ENCODE assay signal across 11 mouse cellular contexts in the genomic region with DNA sequence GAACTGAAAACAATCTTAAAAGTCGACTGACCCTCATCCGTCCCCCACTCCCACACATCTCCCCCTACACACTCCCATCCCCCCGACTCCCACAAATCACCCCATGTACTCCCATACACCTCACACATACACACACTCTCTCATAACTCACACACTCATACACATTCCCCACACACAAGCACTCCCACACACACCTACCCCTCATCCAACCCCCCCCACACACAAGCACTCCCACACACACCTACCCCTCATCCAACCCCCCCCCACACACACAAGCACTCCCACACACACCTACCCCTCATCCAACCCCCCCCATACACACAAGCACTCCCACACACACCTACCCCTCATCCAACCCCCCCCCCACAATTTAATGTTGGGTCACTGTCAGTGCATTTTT. TPM values are rescaled to one million over a fixed set of nuclear protein-coding genes. Genes with fewer than 3 reads are reported as not detected.
A peak's percentile ranks its signal among the peaks of the same experiment; 100 is the strongest.
DNase-seq lines count a peak whose midpoint lies in the region; ATAC-seq and TF ChIP-seq lines count a peak whose summit lies in the region.
"Had no signal": no experiment of that assay in that cellular context is flagged by ENCODE, and none has a peak within 500 bp of the region (broad histone marks: within the 10 kb centered on the region; RNA-seq: fewer than 3 reads in every experiment).

No protein-coding gene starts in this region.

- no peak for DNase-seq in kidney, postnatal 0 days (ENCODE audit: low spot score)
- no peak for DNase-seq in kidney, adult 2 months
- DNase-seq in hindbrain, postnatal 0 days (ENCODE audit: low spot score): no peak
- no peak for DNase-seq in lung, postnatal 0 days (ENCODE audit: low spot score)
- no peak for DNase-seq in urinary bladder, postnatal 10 days (ENCODE audit: low spot score)
- DNase-seq: lung, adult 2 months; thymus, adult 2 months had no signal

- TF ChIP-seq POLR2A in kidney, adult 2 months (IDR thresholded peaks at IDR 0.05; ENCODE audit: low read depth, low read length): no peak

- H3K4me3 ChIP-seq in kidney, postnatal 0 days (replicated peaks; ENCODE audit: low read depth, low read length): no peak overlapping the region
- H3K4me3 ChIP-seq in kidney, adult 2 months (ENCODE audit: insufficient read depth, low read depth, low read length): no peak overlapping the region
- no peak overlapping the region for H3K4me3 ChIP-seq in forebrain, embryonic 13.5 days
- H3K4me3 ChIP-seq in hindbrain, postnatal 0 days (ENCODE audit: low read length): no peak overlapping the region
- no peak overlapping the region for H3K4me3 ChIP-seq in neural tube, embryonic 15.5 days (replicated peaks)
- no peak overlapping the region for H3K4me3 ChIP-seq in lung, postnatal 0 days (ENCODE audit: low read depth, low read length)
- H3K4me3 ChIP-seq: erythroblast, embryonic 14.5 days had no signal

- no peak for TF ChIP-seq CTCF in kidney, postnatal 0 days (IDR thresholded peaks at IDR 0.05; ENCODE audit: low read depth)
- TF ChIP-seq CTCF in kidney, adult 2 months (conservative IDR thresholded peaks at IDR 0.05; ENCODE audit: insufficient read depth, insufficient read length, low read depth, low read length): no peak
- no peak for TF ChIP-seq CTCF in hindbrain, postnatal 0 days (IDR thresholded peaks at IDR 0.05; ENCODE audit: low read depth)
- TF ChIP-seq CTCF in lung, postnatal 0 days (IDR thresholded peaks at IDR 0.05): no peak

- TF ChIP-seq EP300 in lung, postnatal 0 days (IDR thresholded peaks at IDR 0.05): no peak

- no peak overlapping the region for H3K4me2 ChIP-seq in kidney, postnatal 0 days (ENCODE audit: low read length)
- H3K4me2 ChIP-seq in forebrain, embryonic 13.5 days: no peak overlapping the region
- no peak overlapping the region for H3K4me2 ChIP-seq in hindbrain, postnatal 0 days (ENCODE audit: low read depth, low read length)
- no peak overlapping the region for H3K4me2 ChIP-seq in neural tube, embryonic 15.5 days
- H3K4me2 ChIP-seq in lung, postnatal 0 days (replicated peaks; ENCODE audit: low read depth, low read length): no peak overlapping the region

- peaks cover 19% of the 10 kb centered on the region; the same call in 1 of the 2 replicates for H3K36me3 ChIP-seq in kidney, postnatal 0 days (ENCODE audit: insufficient read depth, low read length)
- peaks cover 2% of the 10 kb centered on the region for H3K36me3 ChIP-seq in kidney, adult 2 months (ENCODE audit: control insufficient read depth, insufficient read depth, low read length)
- peaks cover 48% of the 10 kb centered on the region for H3K36me3 ChIP-seq in forebrain, embryonic 13.5 days (ENCODE audit: poor library complexity, severe bottlenecking)
- peaks cover 20% of the 10 kb centered on the region; the same call in 1 of the 2 replicates for H3K36me3 ChIP-seq in hindbrain, postnatal 0 days (ENCODE audit: insufficient read depth, low read length)
- peaks cover 32% of the 10 kb centered on the region for H3K36me3 ChIP-seq in neural tube, embryonic 15.5 days
- H3K36me3 ChIP-seq in lung, postnatal 0 days (ENCODE audit: insufficient read depth, low read length): peaks cover 8% of the 10 kb centered on the region; the same call in 1 of the 2 replicates

- H3K4me1 ChIP-seq in kidney, postnatal 0 days (replicated peaks; ENCODE audit: insufficient read depth, low read length): no peaks in the 10 kb centered on the region
- no peaks in the 10 kb centered on the region for H3K4me1 ChIP-seq in kidney, adult 2 months (ENCODE audit: control insufficient read depth, insufficient read depth, low read length)
- H3K4me1 ChIP-seq in forebrain, embryonic 13.5 days: no peaks in the 10 kb centered on the region
- no peaks in the 10 kb centered on the region for H3K4me1 ChIP-seq in hindbrain, postnatal 0 days (ENCODE audit: insufficient read depth, low read length)
- H3K4me1 ChIP-seq in neural tube, embryonic 15.5 days: no peaks in the 10 kb centered on the region
- H3K4me1 ChIP-seq in lung, postnatal 0 days (ENCODE audit: insufficient read depth, low read depth, low read length): no peaks in the 10 kb centered on the region

- WGBS in kidney, postnatal 0 days: 33% methylated on average over 3 of the region's 3 CpGs
- 60% methylated on average over 3 of the region's 3 CpGs for WGBS in kidney, adult 2 months
- 88% methylated on average over 3 of the region's 3 CpGs for WGBS in forebrain, embryonic 13.5 days
- WGBS in hindbrain, postnatal 0 days: 94% methylated on average over 3 of the region's 3 CpGs
- 94% methylated on average over 3 of the region's 3 CpGs for WGBS in neural tube, embryonic 15.5 days
- WGBS in lung, postnatal 0 days: 94% methylated on average over 3 of the region's 3 CpGs

- H3K27me3 ChIP-seq in kidney, postnatal 0 days (ENCODE audit: insufficient read depth, low read length): no peaks in the 10 kb centered on the region
- no peaks in the 10 kb centered on the region for H3K27me3 ChIP-seq in kidney, adult 2 months (replicated peaks; ENCODE audit: control insufficient read depth, insufficient read depth, low read length)
- no peaks in the 10 kb centered on the region for H3K27me3 ChIP-seq in forebrain, embryonic 13.5 days
- H3K27me3 ChIP-seq in hindbrain, postnatal 0 days (ENCODE audit: insufficient read depth, low read length): no peaks in the 10 kb centered on the region
- H3K27me3 ChIP-seq in neural tube, embryonic 15.5 days (replicated peaks): no peaks in the 10 kb centered on the region
- H3K27me3 ChIP-seq in lung, postnatal 0 days (replicated peaks; ENCODE audit: insufficient read depth, low read length): no peaks in the 10 kb centered on the region

- no peak overlapping the region for H3K27ac ChIP-seq in kidney, postnatal 0 days
- H3K27ac ChIP-seq in kidney, adult 2 months (ENCODE audit: insufficient read depth, low read depth, low read length): no peak overlapping the region
- no peak overlapping the region for H3K27ac ChIP-seq in forebrain, embryonic 13.5 days
- H3K27ac ChIP-seq in hindbrain, postnatal 0 days: no peak overlapping the region
- H3K27ac ChIP-seq in neural tube, embryonic 15.5 days (replicated peaks): no peak overlapping the region
- H3K27ac ChIP-seq in lung, postnatal 0 days (ENCODE audit: low read length): no peak overlapping the region

- H3K9me3 ChIP-seq in kidney, postnatal 0 days (replicated peaks; ENCODE audit: low read length): no peaks in the 10 kb centered on the region
- H3K9me3 ChIP-seq in forebrain, embryonic 13.5 days (replicated peaks): no peaks in the 10 kb centered on the region
- H3K9me3 ChIP-seq in hindbrain, postnatal 0 days (ENCODE audit: low read length): no peaks in the 10 kb centered on the region
- H3K9me3 ChIP-seq in neural tube, embryonic 15.5 days (replicated peaks): no peaks in the 10 kb centered on the region
- no peaks in the 10 kb centered on the region for H3K9me3 ChIP-seq in lung, postnatal 0 days (ENCODE audit: low read length)

- no peak overlapping the region for H3K9ac ChIP-seq in kidney, postnatal 0 days (ENCODE audit: low read depth, low read length)
- no peak overlapping the region for H3K9ac ChIP-seq in forebrain, embryonic 13.5 days
- H3K9ac ChIP-seq in hindbrain, postnatal 0 days (replicated peaks; ENCODE audit: low read length): no peak overlapping the region
- H3K9ac ChIP-seq in neural tube, embryonic 15.5 days (replicated peaks): no peak overlapping the region
- no peak overlapping the region for H3K9ac ChIP-seq in lung, postnatal 0 days (replicated peaks; ENCODE audit: low read depth)

- peak; percentile 89 for ATAC-seq in kidney, postnatal 0 days (replicated peaks; ENCODE audit: low FRiP score, low read depth)
- ATAC-seq in forebrain, embryonic 13.5 days: 0 out of 2 replicates have a peak, but pooled peaks have one; percentile 53
- ATAC-seq in hindbrain, postnatal 0 days: peak; percentile 76; the same call in 1 of the 2 replicates
- peak; percentile 65; the same call in 1 of the 2 replicates for ATAC-seq in neural tube, embryonic 15.5 days (ENCODE audit: low FRiP score)
- ATAC-seq in lung, postnatal 0 days: no peak
- ATAC-seq: activated CD4-positive, CD25-positive, alpha-beta regulatory T cell, adult 4 months had no signal

RNA-seq across cellular contexts. Expression of a gene that starts 59.4 kb away (rescaled TPM):
- 6.2 and 7.6 TPM in 2 replicates for polyA plus RNA-seq in kidney, postnatal 0 days (2015; fragmentation: Nextera tagmentation; extraction: Ambion mirVana)
- polyA plus RNA-seq in kidney, adult 2 months (2012; rRNA removed): 7.0 and 7.9 TPM in 2 replicates
- polyA plus RNA-seq in forebrain, embryonic 13.5 days (2015; fragmentation: Nextera tagmentation; extraction: Ambion mirVana): 4.8 and 5.4 TPM in 2 replicates
- total RNA-seq in hindbrain, postnatal 0 days (2014; rRNA removed): 34.5 and 39.4 TPM in 2 replicates
- polyA plus RNA-seq in hindbrain, postnatal 0 days (2015; fragmentation: Nextera tagmentation; extraction: Ambion mirVana): 8.8 and 9.4 TPM in 2 replicates
- polyA plus RNA-seq in neural tube, embryonic 15.5 days (2015; fragmentation: Nextera tagmentation; extraction: Ambion mirVana): 6.6 and 7.6 TPM in 2 replicates
- 8.3 and 9.3 TPM in 2 replicates for polyA plus RNA-seq in lung, postnatal 0 days (2015; fragmentation: Nextera tagmentation; extraction: Ambion mirVana)
